Mouse (Mus musculus) v-Abl transformed pro-B cells (cell line): ENCODE measurements around the gene Cenpo.

ENCODE experiments used
- in situ Hi-C, 2 experiments: fragments of 400-800 bp; cut with MboI; formaldehyde crosslinking; loops; one replicate each; pipeline ENCODE4 v1.15.1; 2025; ENCODE audit not compliant: unreplicated experiment in 2 of 2

The Cenpo gene

DNA sequence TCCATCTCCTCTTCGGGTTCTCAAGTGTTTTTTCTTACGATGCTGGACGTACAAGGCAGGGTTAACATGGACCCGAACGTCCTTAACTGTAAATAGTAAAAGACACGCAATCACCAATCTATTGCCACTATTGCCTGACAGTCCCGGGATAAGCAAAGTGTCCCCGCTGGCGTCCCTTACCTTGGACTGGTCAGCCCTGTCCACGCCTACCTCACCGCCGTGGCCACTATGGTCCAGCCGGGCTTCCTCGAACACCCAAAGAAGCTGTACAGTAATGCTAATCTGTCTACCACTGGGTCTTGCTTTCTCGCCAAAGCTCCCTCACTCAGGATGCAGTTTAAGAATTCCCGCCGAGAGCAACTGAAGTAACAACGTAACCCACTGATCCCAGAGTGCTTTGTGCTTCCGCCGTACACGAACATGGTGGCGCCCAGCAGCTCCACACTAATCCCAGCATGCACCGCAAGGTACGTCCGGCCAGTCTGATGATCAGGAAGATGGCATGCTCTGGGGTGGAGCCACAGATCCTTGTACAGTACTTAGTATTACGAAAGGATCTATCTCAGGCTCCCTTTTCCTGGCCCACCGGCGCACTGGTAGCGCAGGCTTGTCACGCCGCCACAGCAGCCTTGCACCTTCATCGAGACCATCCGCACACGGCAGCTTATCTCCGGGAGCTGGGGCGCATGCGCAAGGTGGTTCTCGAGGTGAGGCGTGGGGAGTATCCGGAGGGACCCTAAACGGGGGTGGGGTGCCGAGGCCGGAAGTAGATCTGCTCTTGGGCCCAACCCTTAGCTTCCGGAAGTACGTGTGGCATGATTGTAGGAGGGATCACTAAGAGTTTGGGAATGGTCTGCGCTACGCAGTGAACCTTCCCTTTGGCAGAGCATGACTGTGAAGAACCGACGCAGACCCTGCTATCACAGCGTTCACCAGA, at the start of gene Cenpo, which contains the start of gene Ptrhd1:
Gene Cenpo, minus strand, starts transcription at position 723 of the 937 bp plus-strand sequence.
Gene Ptrhd1, plus strand, starts transcription at position 456 of the 937 bp plus-strand sequence.
- in situ Hi-C loops = loop anchor here (5.0 to 25.0 kb wide), 4 partner anchors 228 to 997 kb away; partner anchors contain the start of gene Asxl2 (in 1 of the 2)

GRCm38 (mm10) chr12:4279878-4280277, 45.8 kb upstream of the Cenpo start:
- in situ Hi-C loops = no loop called here

DNA sequence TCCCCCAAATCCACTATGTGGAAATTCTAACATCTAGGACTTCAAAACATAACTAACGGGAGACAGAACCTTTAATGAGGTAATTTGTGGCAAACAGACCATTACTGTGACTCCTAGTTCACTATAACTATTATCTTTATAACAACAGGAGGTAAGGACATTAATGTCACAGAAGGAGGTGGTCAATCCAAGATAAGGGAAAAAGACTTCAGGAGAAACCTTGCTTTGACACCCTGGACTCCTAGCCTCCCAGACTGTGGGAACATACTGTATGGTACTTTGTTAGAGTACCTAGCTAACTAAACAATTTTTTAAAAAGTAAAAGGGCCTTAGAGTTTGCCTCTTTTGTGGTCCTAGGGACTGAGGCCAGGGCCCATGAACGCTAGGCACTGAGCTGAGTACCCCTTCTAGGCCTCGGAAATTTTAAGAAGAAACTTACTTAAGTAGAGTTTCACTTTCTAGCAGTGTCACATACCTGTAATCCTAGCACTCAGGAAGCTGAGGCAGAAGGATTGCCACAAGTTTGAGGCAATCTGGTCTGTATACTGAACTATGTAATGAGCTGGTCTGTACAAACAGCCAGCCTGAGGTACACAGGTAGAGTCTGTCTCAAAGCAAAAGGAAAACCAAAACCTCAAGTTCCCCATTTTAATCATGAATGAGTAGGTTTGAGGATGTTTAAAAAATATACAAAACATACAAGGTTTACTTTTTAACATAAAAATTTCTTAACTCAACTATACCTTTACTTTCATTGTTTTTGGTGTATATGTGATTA, 45.1 kb upstream of the Cenpo start:
- in situ Hi-C loops = no loop called here

DNA sequence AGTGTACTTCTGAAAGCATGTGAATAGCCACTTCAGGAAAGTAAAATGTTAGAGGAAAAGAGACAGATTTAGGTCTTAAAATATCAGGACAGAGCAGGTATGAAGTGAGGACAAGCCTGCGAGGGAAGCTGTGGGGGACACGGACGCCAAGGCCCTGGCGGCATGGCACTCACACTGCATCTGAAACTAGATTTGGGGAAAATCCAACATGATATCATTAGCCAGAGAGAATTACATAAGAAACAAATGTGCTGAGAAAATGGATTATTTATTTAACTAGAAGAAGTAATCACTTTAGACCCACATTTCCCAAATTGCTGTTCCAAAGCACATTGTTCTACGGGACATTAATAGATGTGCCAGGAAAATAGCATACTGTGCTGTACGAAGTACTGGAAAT, 37.0 kb upstream of the Cenpo start:
- in situ Hi-C loops = no loop called here

- in situ Hi-C loops = no loop called here
Measured at GRCm38 (mm10) chr12:4267765-4268164, 33.7 kb upstream of the Cenpo start.

DNA sequence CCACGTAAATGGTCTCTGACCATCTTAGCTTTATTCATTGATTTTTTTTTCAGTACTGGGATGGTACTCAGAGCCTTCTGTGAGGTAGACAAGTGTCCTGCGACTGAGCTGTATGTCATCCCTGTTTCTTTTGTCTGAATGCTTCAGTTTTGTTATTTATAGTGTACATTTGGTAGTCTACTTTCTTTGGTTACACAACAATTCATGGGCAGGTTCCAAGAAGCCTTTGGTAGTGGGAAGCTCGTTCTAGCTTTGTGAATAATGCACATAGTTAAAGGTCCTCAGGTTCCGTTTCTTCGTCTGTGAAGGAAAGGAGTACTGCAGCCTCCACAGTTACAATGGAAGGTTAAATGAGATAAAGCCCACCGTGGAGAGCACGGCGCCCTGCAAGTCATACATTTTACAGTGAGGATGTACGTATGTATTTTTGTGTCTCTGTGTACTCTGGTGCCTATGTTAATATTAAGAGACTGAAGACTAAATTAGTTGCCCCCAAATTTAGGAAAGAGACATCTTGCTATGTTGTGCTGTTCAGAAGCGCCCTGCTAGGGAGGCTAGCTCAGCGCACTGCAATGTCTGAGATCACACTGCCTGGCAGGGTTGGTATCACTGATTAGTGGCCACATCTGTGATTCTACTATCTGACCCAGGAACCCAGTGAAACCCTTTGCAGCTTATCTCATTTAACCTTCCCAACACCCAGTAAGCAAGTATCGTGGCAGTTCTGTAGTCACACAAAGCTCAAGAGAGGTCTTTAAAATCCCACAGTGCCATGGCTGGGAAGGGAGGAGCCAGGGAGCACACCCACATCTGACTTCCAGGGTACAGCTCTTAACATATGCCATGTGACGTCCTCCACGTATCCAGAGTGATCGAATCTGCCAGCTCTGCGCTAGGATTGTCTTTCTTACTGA, 18.9 kb upstream of the Cenpo start:
- in situ Hi-C loops = no loop called here

- in situ Hi-C loops = loop anchor here (25.0 kb wide), 3 partner anchors 213 to 1012 kb away; partner anchors contain the start of gene Asxl2 (in 1 of the 2)
Measured at GRCm38 (mm10) chr12:4249786-4250185, 15.7 kb upstream of the Cenpo start.

DNA sequence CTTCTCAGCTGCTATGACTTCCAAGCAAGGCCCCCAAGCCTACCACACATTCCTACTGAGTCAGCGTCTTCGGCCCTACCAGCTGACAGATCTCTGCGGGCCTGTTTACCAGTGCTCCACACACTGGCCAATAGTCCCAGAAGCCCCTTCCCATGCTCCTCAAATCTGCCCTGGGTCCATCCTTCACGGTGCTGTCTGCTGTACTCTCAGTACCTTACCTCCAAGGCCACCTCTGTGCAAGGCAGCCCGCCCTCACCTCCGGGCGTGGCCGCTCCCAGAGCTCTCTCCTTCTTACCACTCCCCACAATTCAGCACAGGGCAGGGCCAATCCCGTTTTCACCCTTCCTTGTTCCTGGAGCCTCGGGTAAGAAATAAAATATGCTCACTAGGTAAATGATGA, 11.6 kb upstream of the Cenpo start:
- in situ Hi-C loops = loop anchor here (25.0 kb wide), 3 partner anchors 217 to 1008 kb away; partner anchors contain the start of gene Asxl2 (in 1 of the 2)

- in situ Hi-C loops = loop anchor here (25.0 kb wide), 3 partner anchors 218 to 1007 kb away; partner anchors contain the start of gene Asxl2 (in 1 of the 2)
Measured at GRCm38 (mm10) chr12:4243805-4244204, 9.7 kb upstream of the Cenpo start.

- in situ Hi-C loops = loop anchor here (25.0 kb wide), 3 partner anchors 222 to 1003 kb away; partner anchors contain the start of gene Asxl2 (in 1 of the 2)
Measured at GRCm38 (mm10) chr12:4240281-4240680, 6.2 kb upstream of the Cenpo start.

- in situ Hi-C loops = loop anchor here (25.0 kb wide), 3 partner anchors 225 to 1000 kb away; partner anchors contain the start of gene Asxl2 (in 1 of the 2)
Measured at GRCm38 (mm10) chr12:4237481-4237880, 3.4 kb upstream of the Cenpo start.

GRCm38 (mm10) chr12:4232777-4233176, 1.3 kb downstream of the Cenpo start:
- in situ Hi-C loops = loop anchor here (5.0 to 25.0 kb wide), 4 partner anchors 230 to 995 kb away; partner anchors contain the start of gene Asxl2 (in 1 of the 2)

GRCm38 (mm10) chr12:4230156-4230555, 3.9 kb downstream of the Cenpo start:
- in situ Hi-C loops = loop anchor here (5.0 to 25.0 kb wide), 4 partner anchors 232 to 993 kb away; partner anchors contain the start of gene Asxl2 (in 1 of the 2)

GRCm38 (mm10) chr12:4212908-4213307, 21.2 kb downstream of the Cenpo start:
- in situ Hi-C loops = loop anchor here in 1 of 2 experiments (10.0 kb wide), 1 partner anchor 108 kb away; no protein-coding TSS in a partner anchor

DNA sequence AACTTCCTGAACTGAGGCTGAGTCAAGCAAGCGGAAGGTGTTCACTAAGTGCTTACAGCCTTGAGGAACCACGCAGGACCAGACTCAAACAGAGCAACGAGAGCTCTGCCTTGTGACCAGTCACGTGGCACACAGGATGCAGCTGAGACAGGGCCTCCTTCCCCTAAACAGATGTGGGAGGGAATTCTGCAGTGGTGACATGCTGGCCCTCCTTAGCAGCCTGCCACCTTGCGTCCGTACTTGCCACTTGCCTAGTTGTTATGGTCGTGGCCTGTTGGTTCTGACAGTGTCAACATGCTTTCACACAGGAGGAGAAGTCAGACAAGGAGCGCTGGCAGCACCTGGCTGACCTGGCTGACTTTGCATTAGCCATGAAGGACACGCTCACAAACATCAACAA, 22.9 kb downstream of the Cenpo start:
- in situ Hi-C loops = loop anchor here in 1 of 2 experiments (10.0 kb wide), 1 partner anchor 106 kb away; no protein-coding TSS in a partner anchor

DNA sequence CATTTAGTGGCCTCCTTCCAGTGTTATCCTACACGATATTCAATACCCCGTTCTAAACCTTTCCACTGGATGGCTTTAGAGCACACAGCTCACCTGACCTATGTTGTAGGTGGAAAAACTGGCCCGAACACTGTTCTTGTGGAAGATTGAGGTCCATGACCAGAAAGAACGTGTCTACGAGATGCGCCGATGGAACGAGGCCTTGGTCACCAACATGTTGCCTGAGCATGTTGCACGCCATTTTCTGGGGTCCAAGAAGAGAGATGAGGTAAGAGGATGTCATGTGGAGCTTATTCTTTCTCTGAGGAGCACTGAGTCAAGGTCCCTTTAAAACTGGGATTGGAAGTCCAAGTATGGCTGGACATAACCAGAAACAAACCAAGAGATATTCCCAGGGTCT, 24.9 kb downstream of the Cenpo start:
- in situ Hi-C loops = no loop called here

DNA sequence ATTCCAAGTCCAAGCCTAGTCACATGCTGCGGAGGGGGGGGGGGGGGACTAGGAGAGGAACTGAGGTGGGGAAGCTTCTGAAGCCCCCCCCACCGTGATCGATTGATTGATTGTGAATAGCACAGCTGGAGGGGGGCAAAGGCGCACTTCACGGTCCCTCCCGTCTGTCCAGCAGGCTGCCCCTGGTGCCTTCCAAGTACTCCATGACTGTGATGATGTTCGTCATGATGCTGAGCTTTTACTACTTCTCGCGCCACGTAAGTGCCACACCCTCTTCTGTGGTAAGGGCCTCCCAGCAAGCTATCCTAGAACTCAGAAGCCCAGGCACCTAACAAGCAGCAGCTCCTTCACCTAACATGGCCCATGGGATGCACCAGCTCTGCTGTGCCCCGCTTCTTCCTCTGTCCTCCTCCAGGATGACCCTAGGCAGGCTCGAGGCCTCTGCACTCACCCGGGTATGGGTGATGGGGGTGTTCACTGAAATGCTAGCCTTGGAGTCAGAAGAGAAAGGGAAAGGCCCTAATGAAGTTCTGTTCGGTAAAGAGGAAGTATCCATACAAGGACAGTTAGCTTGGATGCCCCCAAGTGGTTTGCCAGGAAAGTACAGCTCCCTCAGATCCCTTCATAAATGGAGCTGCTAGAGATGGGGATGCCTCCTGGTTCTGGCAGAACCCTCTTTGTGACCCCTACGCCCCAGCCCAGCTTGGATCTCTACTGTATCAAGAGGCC, 25.5 kb downstream of the Cenpo start:
- in situ Hi-C loops = no loop called here

DNA sequence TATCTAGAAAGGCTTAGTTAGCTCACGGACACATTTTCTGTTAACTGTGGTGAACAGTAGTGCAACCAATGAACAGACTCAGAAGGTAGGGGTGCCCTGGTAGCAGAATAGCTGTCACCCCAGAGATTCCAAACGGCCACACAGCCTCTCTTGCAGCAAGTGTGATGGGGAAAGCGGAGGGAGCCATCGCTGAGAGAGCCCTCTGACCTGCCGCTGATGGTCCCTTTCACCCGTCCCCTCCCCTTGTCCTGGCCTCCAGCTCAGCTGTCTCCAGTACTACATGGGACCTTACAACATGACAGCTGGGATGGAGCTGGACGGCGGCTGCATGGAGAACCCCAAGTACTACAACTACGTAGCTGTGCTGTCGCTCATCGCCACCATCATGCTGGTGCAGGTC, 28.0 kb downstream of the Cenpo start:
- in situ Hi-C loops = no loop called here

DNA sequence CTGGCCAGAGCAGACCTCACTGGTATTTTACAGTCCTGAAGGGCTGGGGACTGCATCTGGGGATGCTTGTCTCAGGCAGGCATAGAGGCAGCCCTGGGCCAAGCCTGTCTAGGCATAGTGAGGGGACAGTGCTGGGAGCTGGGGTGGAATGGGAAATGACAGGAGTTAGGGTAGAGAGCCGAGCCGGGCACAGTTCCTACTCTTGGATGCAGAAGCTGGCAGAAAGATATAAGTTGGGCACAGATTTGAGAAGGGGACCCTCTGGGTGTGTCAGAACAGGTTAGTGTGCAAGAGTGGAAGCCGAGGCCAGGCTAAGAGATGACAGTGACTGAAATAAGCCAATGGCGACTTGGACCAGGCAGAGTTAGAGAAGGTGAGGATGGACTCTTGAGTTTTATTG, 31.9 kb downstream of the Cenpo start:
- in situ Hi-C loops = no loop called here
